Mouse (Mus musculus): ENCODE data around the gene Crtac1. TPM values are rescaled to one million over a fixed set of nuclear protein-coding genes. Genes with fewer than 3 reads are reported as not detected.

Gene Crtac1
- total and polyA plus RNA-seq, 3 experiments, result not detected

- H3K4me1 ChIP-seq (ENCODE audit: control insufficient read depth in 1 of 2, insufficient read depth in 2 of 2), result peaks cover 13 to 35% of the 10 kb centered on the region in 2 experiments
- H3K9ac ChIP-seq (ENCODE audit: insufficient read depth, low read depth), result no peak overlapping the region
- H3K27ac ChIP-seq (ENCODE audit: insufficient read depth, low read depth), result no peak overlapping the region
- H3K9me3 ChIP-seq (replicated peaks; ENCODE audit: low read length), result no peaks in the 10 kb centered on the region
- no peak overlapping the region for H3K4me3 ChIP-seq (replicated peaks in 1 of 3; ENCODE audit: low read depth in 2 of 3, low read length in 2 of 3, poor library complexity in 1 of 3)
- H3K36me3 ChIP-seq (replicated peaks in 1 of 2; ENCODE audit: control insufficient read depth in 1 of 2, insufficient read depth in 1 of 2, low read length in 1 of 2), result no peaks in the 10 kb centered on the region
- no peak for TF ChIP-seq MAFK (IDR thresholded peaks at IDR 0.05; ENCODE audit: insufficient replicate concordance, low read length)
- no peak for TF ChIP-seq TCF12 (IDR thresholded peaks at IDR 0.05; ENCODE audit: low read depth, low read length)
- no peak for TF ChIP-seq JUN (IDR thresholded peaks at IDR 0.05; ENCODE audit: insufficient read depth, low read depth, low read length)
- TF ChIP-seq KAT2A (IDR thresholded peaks at IDR 0.05; ENCODE audit: insufficient replicate concordance, low read length), result no peak
- TF ChIP-seq JUND (conservative IDR thresholded peaks at IDR 0.05; ENCODE audit: low read depth, low read length), result no peak
- TF ChIP-seq BHLHE40 (IDR thresholded peaks at IDR 0.05; ENCODE audit: low read depth, low read length), result no peak
- no peak for TF ChIP-seq CHD1 (IDR thresholded peaks at IDR 0.05; ENCODE audit: low read depth, low read length)
- no peak for TF ChIP-seq NELFE (IDR thresholded peaks at IDR 0.05; ENCODE audit: low read depth, low read length)
- TF ChIP-seq ZNF384 (IDR thresholded peaks at IDR 0.05; ENCODE audit: low read depth, low read length), result no peak
- no peak for TF ChIP-seq IRF4 (IDR thresholded peaks at IDR 0.05; ENCODE audit: low read depth, low read length)
- TF ChIP-seq CHD2 (IDR thresholded peaks at IDR 0.05; ENCODE audit: low read length), result no peak
- TF ChIP-seq USF1 (IDR thresholded peaks at IDR 0.05; ENCODE audit: low read depth, low read length), result no peak
- no peak for TF ChIP-seq PAX5 (IDR thresholded peaks at IDR 0.05; ENCODE audit: low read length)
- no peak for TF ChIP-seq HCFC1 (IDR thresholded peaks at IDR 0.05; ENCODE audit: low read depth, low read length)
- TF ChIP-seq TBP (conservative IDR thresholded peaks at IDR 0.05; ENCODE audit: low read depth, low read length), result no peak
- TF ChIP-seq SMC3 (IDR thresholded peaks at IDR 0.05; ENCODE audit: low read depth, low read length), result no peak
- TF ChIP-seq MAZ (IDR thresholded peaks at IDR 0.05; ENCODE audit: low read depth, low read length), result no peak
- no peak for TF ChIP-seq POLR2AphosphoS2 (IDR thresholded peaks at IDR 0.05; ENCODE audit: low read depth, low read length)
- TF ChIP-seq ZKSCAN1 (IDR thresholded peaks at IDR 0.05; ENCODE audit: borderline replicate concordance, low read depth, low read length), result no peak
- no peak for TF ChIP-seq SIN3A (IDR thresholded peaks at IDR 0.05; ENCODE audit: low read length)
- no peaks in the 10 kb centered on the region for H3K79me2 ChIP-seq (replicated peaks; ENCODE audit: control insufficient read depth, extremely low read depth, insufficient read depth, poor library complexity, severe bottlenecking)
- dilution Hi-C loops (cut with MboI; ENCODE audit: extremely low pct_ligation_motif_present, extremely low pct_unique_long_range_greater_than_20kb, low sequenced_read_pairs) (no loop called here), in situ Hi-C loops (cut with MboI; ENCODE audit: low pct_ligation_motif_present, low pct_unique_long_range_greater_than_20kb, low sequenced_read_pairs) (no loop called here)
- H3K4me2 ChIP-seq (ENCODE audit: insufficient read depth, low read depth, poor library complexity, severe bottlenecking), result no peak overlapping the region
- peaks cover 23% of the 10 kb centered on the region for H3K27me3 ChIP-seq (replicated peaks)
- no peak for DNase-seq (ENCODE audit: extremely low read depth)
These were observed 176.2 kb downstream of the Crtac1 start for GRCm38 (mm10) chr19:42255438-42255783.

GRCm38 (mm10) chr19:42249976-42250914, 181.3 kb downstream of the Crtac1 start:
- Histone ChIP-seq H3K4me1 (ENCODE audit: control insufficient read depth in 1 of 2, insufficient read depth in 2 of 2) (peaks cover 0 to 6% of the 10 kb centered on the region in 2 experiments; a peak in 2 of 4 replicates), H3K4me2 (ENCODE audit: insufficient read depth, low read depth, poor library complexity, severe bottlenecking) (no peak overlapping the region), H3K27ac (ENCODE audit: insufficient read depth, low read depth) (no peak overlapping the region), H3K36me3 (replicated peaks in 1 of 2; ENCODE audit: control insufficient read depth in 1 of 2, insufficient read depth in 1 of 2, low read length in 1 of 2) (no peaks in the 10 kb centered on the region), H3K9ac (ENCODE audit: insufficient read depth, low read depth) (no peak overlapping the region), H3K9me3 (replicated peaks; ENCODE audit: low read length) (no peaks in the 10 kb centered on the region), H3K4me3 (replicated peaks in 1 of 3; ENCODE audit: low read depth in 2 of 3, low read length in 2 of 3, poor library complexity in 1 of 3) (no peak overlapping the region), H3K27me3 (replicated peaks) (peaks cover 35% of the 10 kb centered on the region), H3K79me2 (replicated peaks; ENCODE audit: control insufficient read depth, extremely low read depth, insufficient read depth, poor library complexity, severe bottlenecking) (no peaks in the 10 kb centered on the region)
- dilution Hi-C loops (cut with MboI; ENCODE audit: extremely low pct_ligation_motif_present, extremely low pct_unique_long_range_greater_than_20kb, low sequenced_read_pairs), result no loop called here
- in situ Hi-C loops (cut with MboI; ENCODE audit: low pct_ligation_motif_present, low pct_unique_long_range_greater_than_20kb, low sequenced_read_pairs), result no loop called here
- no peak for TF ChIP-seq USF1 (IDR thresholded peaks at IDR 0.05; ENCODE audit: low read depth, low read length)
- no peak for TF ChIP-seq MEF2A (IDR thresholded peaks at IDR 0.05; ENCODE audit: borderline replicate concordance, low read depth, low read length)
- TF ChIP-seq E2F4 (IDR thresholded peaks at IDR 0.05; ENCODE audit: insufficient replicate concordance, low read depth, low read length), result no peak
- TF ChIP-seq ZC3H11A (IDR thresholded peaks at IDR 0.05; ENCODE audit: low read depth, low read length), result no peak
- no peak for TF ChIP-seq UBTF (IDR thresholded peaks at IDR 0.05; ENCODE audit: low read depth, low read length)
- TF ChIP-seq TBP (conservative IDR thresholded peaks at IDR 0.05; ENCODE audit: low read depth, low read length), result no peak
- TF ChIP-seq CTCF (conservative IDR thresholded peaks at IDR 0.05 in 1 of 2, IDR thresholded peaks at IDR 0.05 in 1 of 2; ENCODE audit: low read depth in 2 of 2, low read length in 2 of 2), result no peak
- TF ChIP-seq POLR2AphosphoS2 (IDR thresholded peaks at IDR 0.05; ENCODE audit: low read depth, low read length), result no peak
- no peak for TF ChIP-seq SMC3 (IDR thresholded peaks at IDR 0.05; ENCODE audit: low read depth, low read length)
- TF ChIP-seq USF2 (conservative IDR thresholded peaks at IDR 0.05; ENCODE audit: low read depth, low read length), result no peak
- TF ChIP-seq KAT2A (IDR thresholded peaks at IDR 0.05; ENCODE audit: insufficient replicate concordance, low read length), result no peak
- no peak for TF ChIP-seq CHD2 (IDR thresholded peaks at IDR 0.05; ENCODE audit: low read length)
- TF ChIP-seq SIN3A (IDR thresholded peaks at IDR 0.05; ENCODE audit: low read length), result no peak
- no peak for TF ChIP-seq MXI1 (IDR thresholded peaks at IDR 0.05; ENCODE audit: low read depth, low read length)
- no peak for DNase-seq (ENCODE audit: extremely low read depth)

All from CH12.LX (cell line).